Mouse (Mus musculus) embryonic facial prominence, embryonic 11.5 days (tissue): Measurements from ENCODE around the gene Commd7. TPM values are rescaled to one million over a fixed set of nuclear protein-coding genes. Genes with fewer than 3 reads are reported as not detected.
A peak's percentile ranks its signal among the peaks of the same experiment; 100 is the strongest.

Experiments
- ATAC-seq: fragments of 200-750 bp; cut with Nextera tagmentation; replicated peaks from 2 replicates; pipeline ENCODE4 v1.8.0; 2017; ENCODE audit warnings: low read depth; ENCODE audit not compliant: insufficient number of reproducible peaks, low FRiP score, low TSS enrichment
- DNase-seq: peaks from one replicate; pipeline ENCODE4 v3.0.0-alpha.2; 2015; ENCODE audit warnings: low spot score
- H3K27ac ChIP-seq: fragments of 300-500 bp; sonication (generic); replicated peaks from 2 replicates; pipeline ENCODE4 v1.5.1; 2014; ENCODE audit warnings: mild to moderate bottlenecking, low read depth, low read length, control low read depth
- H3K27me3 ChIP-seq: fragments of 300-500 bp; sonication (generic); 2 replicates; pipeline ENCODE4 v1.6.1; 2014; ENCODE audit warnings: mild to moderate bottlenecking, low read length, moderate library complexity, mixed read lengths; ENCODE audit not compliant: control insufficient read depth, insufficient read depth
- H3K36me3 ChIP-seq: fragments of 300-500 bp; sonication (generic); replicated peaks from 2 replicates; pipeline ENCODE4 v1.6.1; 2014; ENCODE audit warnings: low read depth, mild to moderate bottlenecking, low read length, moderate library complexity, mixed read lengths; ENCODE audit not compliant: control insufficient read depth, insufficient read depth
- H3K4me1 ChIP-seq: fragments of 300-500 bp; sonication (generic); 2 replicates; pipeline ENCODE4 v1.6.1; 2014; ENCODE audit warnings: low read length, mixed read lengths; ENCODE audit not compliant: control insufficient read depth, insufficient read depth
- H3K4me2 ChIP-seq: fragments of 300-500 bp; sonication (generic); 2 replicates; pipeline ENCODE4 v1.6.1; 2014; ENCODE audit warnings: low read depth, mild to moderate bottlenecking, control low read depth, low read length, moderate library complexity
- H3K4me3 ChIP-seq: fragments of 300-500 bp; sonication (generic); 2 replicates; pipeline ENCODE4 v1.5.1; 2014; ENCODE audit warnings: low read depth, low read length, control low read depth
- H3K9ac ChIP-seq: fragments of 300-500 bp; sonication (generic); replicated peaks from 2 replicates; pipeline ENCODE4 v1.6.1; 2014; ENCODE audit warnings: mild to moderate bottlenecking, control low read depth, low read length
- H3K9me3 ChIP-seq: fragments of 300-500 bp; sonication (generic); replicated peaks from 2 replicates; pipeline ENCODE4 v1.6.1; 2016; ENCODE audit warnings: mild to moderate bottlenecking, low read length, inconsistent platforms, mixed read lengths; ENCODE audit not compliant: control insufficient read depth
- WGBS: fragments of 180-500 bp; shearing (Covaris S2); extraction: QIAGEN DNeasy Blood & Tissue Kit; methylation state at CpG from one replicate; pipeline ENCODE4 v1.1.7; 2014; 5-methylcytosine and 5-hydroxymethylcytosine counted together
- polyA plus RNA-seq: library from polyadenylated mRNA; unstranded; fragments of >200 nt; fragmentation: Nextera tagmentation; extraction: Ambion mirVana; gene quantifications from 2 replicates; pipeline ENCODE4 v1.2.1, GENCODE M21; 2014

Commd7 gene
- polyA plus RNA-seq, 1 experiment from 2014 or later: 68.6 TPM

DNA sequence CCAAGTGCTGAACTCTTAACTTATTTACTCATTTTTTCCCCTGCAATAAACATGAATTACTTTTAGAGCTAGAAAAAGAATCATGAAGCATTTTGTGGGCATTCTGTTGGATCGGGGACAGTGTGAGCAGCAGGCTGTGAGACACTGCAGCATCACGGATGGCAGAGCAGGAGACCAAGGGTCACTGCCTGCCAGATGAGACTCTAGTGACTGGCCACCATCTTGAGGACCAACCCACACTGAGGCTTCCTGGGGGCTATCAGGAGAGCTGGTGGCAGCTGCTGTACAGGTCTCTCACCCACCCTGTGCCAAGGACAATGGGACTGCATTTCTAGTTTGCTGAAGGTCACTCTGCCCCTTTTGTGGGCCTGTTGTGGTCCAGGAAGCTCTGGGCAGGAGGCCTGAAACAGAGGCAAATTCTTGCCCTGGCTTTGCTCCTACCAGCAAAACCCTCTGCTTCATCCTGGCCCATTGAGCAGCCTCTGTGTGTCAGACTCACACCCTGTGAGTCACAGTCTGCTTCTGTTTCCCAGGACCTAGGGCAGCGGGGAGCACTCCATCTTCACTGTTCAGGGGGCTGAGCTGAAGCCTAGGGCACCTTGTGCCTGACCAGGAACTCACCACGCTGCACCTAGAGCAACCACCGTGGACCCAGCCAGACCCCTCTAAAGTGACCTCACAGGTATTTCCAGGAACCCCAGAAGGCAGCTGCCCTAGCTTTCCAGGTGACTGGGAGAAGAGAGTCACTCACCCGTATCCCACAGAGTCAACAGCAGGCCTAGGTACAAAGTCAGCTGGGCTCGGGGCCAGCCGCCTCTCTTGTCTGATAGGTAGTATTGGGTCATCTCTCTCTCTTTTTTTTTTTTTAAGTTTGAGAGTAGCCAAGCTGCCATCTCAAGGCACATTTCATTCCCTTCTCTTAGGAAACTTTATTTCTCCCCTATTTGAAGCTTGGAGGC lies 40.2 kb downstream of the Commd7 start:
- DNase-seq (no peak), ATAC-seq (no peak)
- Histone ChIP-seq H3K4me2 (no peak overlapping the region), H3K27ac (no peak overlapping the region), H3K4me3 (no peak overlapping the region), H3K36me3 (no peaks in the 10 kb centered on the region), H3K4me1 (no peaks in the 10 kb centered on the region), H3K9ac (no peak overlapping the region), H3K27me3 (no peaks in the 10 kb centered on the region), H3K9me3 (no peaks in the 10 kb centered on the region)
- WGBS: 79% methylated on average over 8 of the region's 8 CpGs

- no peak overlapping the region for H3K27ac ChIP-seq
- ATAC-seq: peak; percentile 72; the same call in 1 of the 2 replicates
Observed at GRCm38 (mm10) chr2:153586515-153587174, 45.9 kb downstream of the Commd7 start.

GRCm38 (mm10) chr2:153585981-153586380 lies 46.6 kb downstream of the Commd7 start:
- WGBS: 60% methylated on average over 6 of the region's 6 CpGs
- H3K4me2 ChIP-seq: no peak overlapping the region
- H3K27ac ChIP-seq: no peak overlapping the region
- DNase-seq (no peak), ATAC-seq (no peak)
- H3K4me3 ChIP-seq: no peak overlapping the region
- no peaks in the 10 kb centered on the region for H3K36me3 ChIP-seq
- H3K9me3 ChIP-seq: no peaks in the 10 kb centered on the region
- H3K4me1 ChIP-seq: no peaks in the 10 kb centered on the region; the same call in 1 of the 2 replicates
- no peak overlapping the region for H3K9ac ChIP-seq
- no peaks in the 10 kb centered on the region for H3K27me3 ChIP-seq

More at GRCm38 (mm10) chr2:153586515-153587174, 45.9 kb downstream of the Commd7 start:
- Histone ChIP-seq H3K9ac (peak overlapping the region; percentile 28; the same call in 1 of the 2 replicates), H3K4me1 (no peaks in the 10 kb centered on the region; the same call in 1 of the 2 replicates), H3K9me3 (no peaks in the 10 kb centered on the region), H3K27me3 (no peaks in the 10 kb centered on the region), H3K4me3 (no peak overlapping the region), H3K36me3 (no peaks in the 10 kb centered on the region), H3K4me2 (no peak overlapping the region)
- peak; percentile 93 for DNase-seq
- 12% methylated on average over 15 of the region's 15 CpGs for WGBS

DNA sequence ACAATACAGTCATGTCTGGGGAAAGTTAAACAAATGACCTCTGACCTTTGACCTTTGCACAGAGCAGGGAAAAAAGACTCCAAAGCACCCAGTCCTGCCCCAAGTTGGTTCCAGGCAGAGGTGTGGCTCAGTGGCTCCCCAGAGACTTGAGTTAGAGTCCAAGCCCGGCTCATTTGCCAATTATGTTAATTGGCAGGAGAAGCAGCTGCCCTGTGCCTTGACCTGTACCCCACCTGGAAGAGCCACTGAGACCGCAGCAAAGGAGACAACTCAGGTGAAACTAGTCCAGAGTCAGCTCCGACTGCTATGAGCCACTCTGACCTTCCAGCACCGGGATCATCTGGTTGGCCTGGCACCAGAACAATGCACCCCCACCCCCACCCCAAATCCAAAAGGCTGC lies 48.2 kb downstream of the Commd7 start:
- no peaks in the 10 kb centered on the region; the same call in 1 of the 2 replicates for H3K4me1 ChIP-seq
- H3K27me3 ChIP-seq: no peaks in the 10 kb centered on the region
- DNase-seq (no peak), ATAC-seq (no peak)
- H3K36me3 ChIP-seq: no peaks in the 10 kb centered on the region
- H3K4me2 ChIP-seq: no peak overlapping the region
- 57% methylated on average over 4 of the region's 4 CpGs for WGBS
- H3K27ac ChIP-seq: no peak overlapping the region
- H3K9ac ChIP-seq: no peak overlapping the region
- no peaks in the 10 kb centered on the region for H3K9me3 ChIP-seq
- no peak overlapping the region for H3K4me3 ChIP-seq

DNA sequence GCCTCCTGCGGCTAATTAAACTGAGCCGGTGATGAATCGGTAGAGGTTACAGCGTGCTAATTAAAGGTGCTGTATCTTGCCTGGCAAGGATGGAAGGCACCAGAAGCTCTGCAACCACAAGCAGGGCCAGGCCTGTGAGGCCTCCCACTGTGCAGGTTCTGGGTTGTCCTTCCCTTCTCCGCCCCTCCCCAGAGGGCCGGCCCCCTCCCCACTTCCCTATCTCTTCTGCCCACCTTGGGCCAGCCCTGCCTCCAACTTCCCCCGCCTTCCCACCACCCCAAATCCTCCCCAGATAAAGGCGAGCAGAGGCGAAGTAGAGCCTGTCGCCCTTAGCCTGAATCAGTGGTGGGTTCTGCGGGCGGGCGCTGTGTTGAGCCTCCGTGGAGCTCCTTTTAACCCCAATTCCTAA lies 48.9 kb downstream of the Commd7 start:
- ATAC-seq: no peak
- H3K9ac ChIP-seq: no peak overlapping the region; the same call in 1 of the 2 replicates
- no peak for DNase-seq

DNA sequence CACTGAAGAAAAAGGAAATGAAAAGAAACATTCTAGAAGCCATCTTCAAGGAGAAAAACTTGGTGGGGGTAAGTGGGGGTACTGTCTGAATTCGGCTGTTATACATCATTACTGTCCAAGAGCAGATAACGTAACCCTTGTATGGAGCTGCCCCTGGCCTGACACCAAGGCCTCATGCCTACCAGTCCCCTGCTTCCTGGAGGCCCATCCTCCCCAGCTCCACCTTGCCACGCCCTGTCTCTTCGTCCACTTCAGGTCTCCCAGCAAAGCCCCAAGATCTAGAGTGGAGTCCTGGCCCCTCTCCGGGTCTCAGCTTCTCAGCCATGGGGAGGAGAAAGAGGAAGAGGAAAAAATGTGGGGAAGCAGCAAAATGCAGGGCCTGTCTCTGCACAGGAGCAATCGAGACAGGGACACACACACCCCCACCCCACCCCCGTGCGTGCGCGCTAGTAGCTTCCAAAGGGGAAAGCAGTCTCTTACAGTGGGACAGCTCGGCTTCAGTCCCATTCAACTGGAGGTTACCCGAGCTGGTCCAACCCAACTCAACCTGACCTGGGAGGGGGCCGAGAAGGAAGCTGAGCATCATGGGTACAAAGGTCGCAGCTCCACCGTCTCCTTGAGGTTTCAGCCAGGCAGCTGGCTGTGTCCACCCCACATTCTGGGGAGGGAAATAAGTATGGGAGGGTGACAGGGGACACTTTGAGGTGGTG lies 49.5 kb downstream of the Commd7 start:
- no peaks in the 10 kb centered on the region; the same call in 1 of the 2 replicates for H3K4me1 ChIP-seq
- H3K9ac ChIP-seq: no peak overlapping the region; the same call in 1 of the 2 replicates
- WGBS: 55% methylated on average over 15 of the region's 15 CpGs
- H3K27me3 ChIP-seq: no peaks in the 10 kb centered on the region
- H3K27ac ChIP-seq: no peak overlapping the region
- no peak overlapping the region for H3K4me3 ChIP-seq
- DNase-seq (no peak), ATAC-seq (no peak)
- H3K9me3 ChIP-seq: no peaks in the 10 kb centered on the region
- H3K4me2 ChIP-seq: no peak overlapping the region
- H3K36me3 ChIP-seq: no peaks in the 10 kb centered on the region

More for the DNA sequence above, 48.9 kb downstream of the Commd7 start:
- Histone ChIP-seq H3K4me1 (no peaks in the 10 kb centered on the region; the same call in 1 of the 2 replicates), H3K27me3 (no peaks in the 10 kb centered on the region), H3K9me3 (no peaks in the 10 kb centered on the region), H3K4me2 (no peak overlapping the region), H3K4me3 (no peak overlapping the region), H3K36me3 (no peaks in the 10 kb centered on the region), H3K27ac (no peak overlapping the region)
- 43% methylated on average over 14 of the region's 14 CpGs for WGBS

- WGBS: 81% methylated on average over 7 of the region's 7 CpGs
- Histone ChIP-seq H3K4me3 (no peak overlapping the region), H3K27me3 (no peaks in the 10 kb centered on the region), H3K27ac (no peak overlapping the region), H3K9me3 (no peaks in the 10 kb centered on the region), H3K4me2 (no peak overlapping the region), H3K36me3 (no peaks in the 10 kb centered on the region), H3K4me1 (no peaks in the 10 kb centered on the region; the same call in 1 of the 2 replicates), H3K9ac (no peak overlapping the region)
- no peak for ATAC-seq
- no peak for DNase-seq
Observed at GRCm38 (mm10) chr2:153581416-153581815, 51.2 kb downstream of the Commd7 start.
